Mouse (Mus musculus) embryonic fibroblast, embryonic 13.5 days (primary cell): ENCODE results near the gene Banf2.

Source experiments
- CTCF ChIP-seq: IDR thresholded peaks from 2 replicates; pipeline ENCODE4 v1.5.1; 2011; ENCODE audit warnings: mild to moderate bottlenecking, control low read depth, low read length, moderate library complexity, borderline replicate concordance; ENCODE audit not compliant: insufficient read depth
- POLR2A ChIP-seq: IDR thresholded peaks from 2 replicates; pipeline ENCODE4 v1.6.1; 2011; ENCODE audit warnings: low read depth, mild to moderate bottlenecking, control low read depth, low read length, moderate library complexity

DNA sequence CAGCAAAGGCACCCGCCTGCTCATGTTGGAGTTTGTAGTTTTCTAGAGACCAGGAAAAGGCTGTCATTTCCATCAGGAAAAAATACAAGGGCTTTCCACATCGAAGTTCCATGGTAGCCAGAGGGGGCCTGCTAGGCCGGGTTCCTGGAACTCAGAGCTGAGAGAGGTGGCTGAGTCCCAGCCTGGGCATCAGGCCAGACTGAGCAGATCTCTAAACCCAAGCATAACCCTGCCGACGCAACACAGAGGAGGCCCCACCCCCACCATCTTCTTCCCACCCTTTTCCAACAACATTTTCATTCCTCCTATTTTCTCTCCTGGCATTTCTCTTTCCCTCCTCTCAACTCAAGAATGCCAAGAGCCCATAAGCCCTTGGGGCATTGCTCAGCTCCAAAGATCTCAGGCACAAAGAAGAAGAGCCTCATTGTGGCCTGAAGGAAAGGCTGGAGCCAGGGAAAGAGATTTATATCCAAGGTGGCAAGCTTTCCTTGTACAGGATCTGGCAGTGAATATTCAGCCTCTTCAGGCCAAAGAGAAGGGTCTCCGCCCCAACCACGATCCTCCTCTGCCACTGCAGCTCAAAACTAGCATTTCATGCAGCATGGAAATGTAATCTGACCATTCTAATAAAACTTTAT lies 87.4 kb downstream of the Banf2 start:
- TF ChIP-seq CTCF = no peak
- TF ChIP-seq POLR2A = no peak
